In the genomic region with DNA sequence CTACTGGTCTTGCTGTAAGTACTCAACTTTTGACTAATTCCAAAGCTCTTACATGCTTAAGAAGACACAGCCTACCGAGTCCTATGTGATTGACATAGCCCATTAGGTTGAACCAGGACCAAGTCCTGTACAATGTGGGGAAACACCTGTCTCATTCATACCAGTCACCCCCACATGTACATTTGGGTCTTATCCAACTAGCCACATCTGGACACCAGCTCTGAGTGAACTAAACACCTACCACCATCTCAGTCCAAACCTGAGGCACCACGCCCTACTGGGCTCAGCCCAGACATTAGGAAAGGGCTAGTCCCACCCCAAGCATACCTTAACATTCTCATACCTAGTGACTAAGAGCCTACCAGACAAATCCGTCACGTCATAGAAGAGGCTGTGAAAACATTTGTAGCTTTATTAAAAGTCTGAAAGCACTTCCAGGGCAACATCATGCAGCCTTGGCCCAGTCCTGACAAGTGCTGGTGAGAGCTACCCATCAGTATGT, we compare ENCODE assay signal across 20 mouse cellular contexts.
"Had no signal": no experiment of that assay in that cellular context is flagged by ENCODE, and none has a peak within 500 bp of the region (broad histone marks: within the 10 kb centered on the region; RNA-seq: fewer than 3 reads in every experiment).

No protein-coding gene starts in this region.

- DNase-seq: kidney, adult 2 months; kidney, postnatal 25 days; layer of hippocampus, postnatal 36 days; retina, postnatal 1 day; right cerebral cortex, postnatal 25 days; spleen, adult 18-20 months; thymus, adult 18-20 months; thymus, postnatal 14 days; thymus, postnatal 4 days had no signal

- H3K36me3 ChIP-seq: midbrain, embryonic 10.5 days; midbrain, embryonic 13.5 days; neural tube, embryonic 13.5 days had no signal

- H3K9ac ChIP-seq: intestine, embryonic 15.5 days; liver, embryonic 12.5 days; midbrain, embryonic 13.5 days; neural tube, embryonic 13.5 days; stomach, embryonic 15.5 days had no signal

- H3K27me3 ChIP-seq: intestine, embryonic 15.5 days; liver, embryonic 12.5 days; midbrain, embryonic 13.5 days; neural tube, embryonic 13.5 days; stomach, embryonic 15.5 days had no signal

- ATAC-seq: intestine, embryonic 15.5 days; liver, embryonic 12.5 days; midbrain, embryonic 13.5 days; midbrain, embryonic 16.5 days had no signal

- H3K4me1 ChIP-seq: midbrain, embryonic 10.5 days; midbrain, embryonic 13.5 days; stomach, embryonic 15.5 days had no signal

- H3K27ac ChIP-seq: intestine, embryonic 15.5 days; kidney, postnatal 0 days; left cerebral cortex, adult 2 months; liver, embryonic 12.5 days; midbrain, embryonic 10.5 days; midbrain, embryonic 13.5 days; neural tube, embryonic 13.5 days; stomach, embryonic 15.5 days had no signal

- H3K4me3 ChIP-seq: intestine, embryonic 15.5 days; left cerebral cortex, adult 2 months; liver, embryonic 12.5 days; megakaryocyte, embryonic 14.5 days; midbrain, embryonic 10.5 days; midbrain, embryonic 13.5 days; myocyte; neural tube, embryonic 13.5 days; stomach, embryonic 15.5 days had no signal

- H3K4me2 ChIP-seq: intestine, embryonic 15.5 days; liver, embryonic 12.5 days; midbrain, embryonic 13.5 days; neural tube, embryonic 13.5 days; stomach, embryonic 15.5 days had no signal

- H3K9me3 ChIP-seq: intestine, embryonic 15.5 days; liver, embryonic 12.5 days; midbrain, embryonic 10.5 days; midbrain, embryonic 13.5 days; neural tube, embryonic 13.5 days; stomach, embryonic 15.5 days had no signal
